7 mouse cellular contexts compared by ENCODE assay signal in the genomic region with DNA sequence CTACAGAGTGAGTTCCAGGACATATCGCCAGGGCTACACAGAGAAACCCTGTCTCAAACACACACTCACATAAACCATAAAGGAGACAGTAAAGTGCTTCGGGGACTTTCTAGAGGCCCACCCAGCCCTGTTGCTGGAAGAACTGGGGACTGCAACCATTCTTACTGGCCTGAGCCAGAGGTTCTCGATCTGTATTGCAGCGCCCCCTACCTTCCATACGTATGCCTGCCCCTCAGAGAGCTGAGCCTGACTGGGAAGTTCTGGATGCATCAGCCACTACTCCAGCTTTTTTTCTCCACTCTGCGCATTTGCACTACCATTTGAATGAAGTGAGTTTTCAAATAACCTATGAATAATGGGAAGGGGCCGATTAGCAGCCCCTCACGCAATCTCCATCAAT. TPM values are rescaled to one million over a fixed set of nuclear protein-coding genes. Genes with fewer than 3 reads are reported as not detected.
DNase-seq lines count a peak whose midpoint lies in the region; ATAC-seq and TF ChIP-seq lines count a peak whose summit lies in the region.

No protein-coding gene starts in this region.

- peak; percentile 73 for TF ChIP-seq CTCF in kidney, adult 2 months (conservative IDR thresholded peaks at IDR 0.05; ENCODE audit: insufficient read depth, insufficient read length, low read depth, low read length)
- TF ChIP-seq CTCF in G1E (IDR thresholded peaks at IDR 0.05; ENCODE audit: low read depth, low read length) = peak; percentile 45

- H3K36me3 ChIP-seq in kidney, adult 2 months (ENCODE audit: control insufficient read depth, insufficient read depth, low read length) = no peaks in the 10 kb centered on the region
- H3K36me3 ChIP-seq in kidney, embryonic 16.5 days (ENCODE audit: insufficient read depth, low read length) = no peaks in the 10 kb centered on the region
- no peaks in the 10 kb centered on the region for H3K36me3 ChIP-seq in G1E (replicated peaks)
- no peaks in the 10 kb centered on the region for H3K36me3 ChIP-seq in neural tube, embryonic 15.5 days

- H3K4me1 ChIP-seq in kidney, adult 2 months (ENCODE audit: control insufficient read depth, insufficient read depth, low read length) = 0 out of 2 replicates have a peak, but pooled peaks cover 4% of the 10 kb centered on the region
- no peaks in the 10 kb centered on the region for H3K4me1 ChIP-seq in kidney, embryonic 16.5 days (ENCODE audit: insufficient read depth, low read length)
- H3K4me1 ChIP-seq in G1E (ENCODE audit: insufficient read depth, low read depth, low read length) = no peaks in the 10 kb centered on the region
- no peaks in the 10 kb centered on the region for H3K4me1 ChIP-seq in neural tube, embryonic 15.5 days

- DNase-seq in kidney, adult 2 months = peak; percentile 57
- peak; percentile 38 for DNase-seq in G1E (ENCODE audit: low spot score)
- no peak for DNase-seq in neural tube, embryonic 10.5 days (ENCODE audit: extremely low spot score, low spot score)

- no peak overlapping the region for H3K4me3 ChIP-seq in kidney, adult 2 months (ENCODE audit: insufficient read depth, low read depth, low read length)
- no peak overlapping the region for H3K4me3 ChIP-seq in kidney, embryonic 16.5 days (ENCODE audit: low read length)
- no peak overlapping the region for H3K4me3 ChIP-seq in G1E (ENCODE audit: low read depth, low read length)
- H3K4me3 ChIP-seq in neural tube, embryonic 15.5 days (replicated peaks) = no peak overlapping the region

- no peaks in the 10 kb centered on the region for H3K27me3 ChIP-seq in kidney, adult 2 months (replicated peaks; ENCODE audit: control insufficient read depth, insufficient read depth, low read length)
- H3K27me3 ChIP-seq in kidney, embryonic 16.5 days (ENCODE audit: insufficient read depth, low read length) = no peaks in the 10 kb centered on the region
- peaks cover 12% of the 10 kb centered on the region; the same call in 1 of the 2 replicates for H3K27me3 ChIP-seq in G1E (ENCODE audit: insufficient read depth, low read length)
- no peaks in the 10 kb centered on the region for H3K27me3 ChIP-seq in neural tube, embryonic 15.5 days (replicated peaks)

- H3K4me2 ChIP-seq in kidney, embryonic 16.5 days (replicated peaks; ENCODE audit: low read depth, low read length) = no peak overlapping the region
- H3K4me2 ChIP-seq in neural tube, embryonic 15.5 days = no peak overlapping the region

- WGBS in kidney, adult 2 months = 68% methylated on average over 8 of the region's 8 CpGs
- WGBS in kidney, embryonic 16.5 days = 58% methylated on average over 8 of the region's 8 CpGs
- 59% methylated on average over 8 of the region's 8 CpGs for WGBS in neural tube, embryonic 15.5 days

- H3K27ac ChIP-seq in kidney, adult 2 months (ENCODE audit: insufficient read depth, low read depth, low read length) = no peak overlapping the region
- H3K27ac ChIP-seq in kidney, embryonic 16.5 days (ENCODE audit: low read length) = no peak overlapping the region
- no peak overlapping the region for H3K27ac ChIP-seq in neural tube, embryonic 15.5 days (replicated peaks)

- ATAC-seq in kidney, embryonic 16.5 days (ENCODE audit: low FRiP score, low TSS enrichment) = no peak
- ATAC-seq in G1E (ENCODE audit: extremely low read depth, insufficient number of reproducible peaks, low FRiP score, poor library complexity, severe bottlenecking) = no peak
- peak; percentile 86; the same call in 1 of the 2 replicates for ATAC-seq in common myeloid progenitor, adult 5-6 weeks (replicated peaks; ENCODE audit: low read depth, poor library complexity, severe bottlenecking)
- ATAC-seq in megakaryocyte-erythroid progenitor cell, adult 5-6 weeks (replicated peaks; ENCODE audit: low FRiP score, low TSS enrichment, poor library complexity, severe bottlenecking) = peak; percentile 74
- no peak for ATAC-seq in neural tube, embryonic 15.5 days (ENCODE audit: low FRiP score)

- H3K9ac ChIP-seq in kidney, embryonic 16.5 days (replicated peaks; ENCODE audit: low read length) = no peak overlapping the region
- H3K9ac ChIP-seq in neural tube, embryonic 15.5 days (replicated peaks) = no peak overlapping the region

- no peaks in the 10 kb centered on the region for H3K9me3 ChIP-seq in kidney, embryonic 16.5 days (ENCODE audit: low read length)
- no peaks in the 10 kb centered on the region for H3K9me3 ChIP-seq in G1E (replicated peaks)
- H3K9me3 ChIP-seq in neural tube, embryonic 15.5 days (replicated peaks) = no peaks in the 10 kb centered on the region

- TF ChIP-seq POLR2A in kidney, adult 2 months (IDR thresholded peaks at IDR 0.05; ENCODE audit: low read depth, low read length) = no peak

RNA-seq across cellular contexts. Expression of a gene that starts 13.2 kb away (rescaled TPM):
- polyA plus RNA-seq in kidney, adult 2 months (2012; rRNA removed) = 0.53 and 0.55 TPM in 2 replicates
- 3.4 and 9.0 TPM in 2 replicates for polyA plus RNA-seq in kidney, embryonic 16.5 days (2015; fragmentation: Nextera tagmentation; extraction: Ambion mirVana)
- 568 and 661 TPM in 2 replicates for total RNA-seq in G1E (2014; fragmentation: Nextera tagmentation)
- 112 and 114 TPM in 2 replicates for total RNA-seq in G1E (2017)
- polyA plus RNA-seq in G1E (2012) = 2,501 and 3,141 TPM in 2 replicates
- total RNA-seq in common myeloid progenitor, adult 5-6 weeks (2017) = 18.9 and 25.7 TPM in 2 replicates
- total RNA-seq in megakaryocyte-erythroid progenitor cell, adult 5-6 weeks (2014; fragmentation: Nextera tagmentation) = 2.5 and 12.0 TPM in 2 replicates
- 8.7 and 10.9 TPM in 2 replicates for total RNA-seq in megakaryocyte-erythroid progenitor cell, adult 5-6 weeks (2017)
- 2.2 and 3.1 TPM in 2 replicates for polyA plus RNA-seq in neural tube, embryonic 15.5 days (2015; fragmentation: Nextera tagmentation; extraction: Ambion mirVana)

RNA-seq across cellular contexts. Expression of a gene that starts 17.5 kb away (rescaled TPM):
- polyA plus RNA-seq in kidney, adult 2 months (2012; rRNA removed) = 31.3 and 45.3 TPM in 2 replicates
- 2.1 and 4.3 TPM in 2 replicates for polyA plus RNA-seq in kidney, embryonic 16.5 days (2015; fragmentation: Nextera tagmentation; extraction: Ambion mirVana)
- not detected in 2 replicates for total RNA-seq in G1E (2014; fragmentation: Nextera tagmentation)
- not detected in 2 replicates for total RNA-seq in G1E (2017)
- polyA plus RNA-seq in G1E (2012) = not detected in 2 replicates
- total RNA-seq in common myeloid progenitor, adult 5-6 weeks (2017) = not detected in 2 replicates
- total RNA-seq in megakaryocyte-erythroid progenitor cell, adult 5-6 weeks (2014; fragmentation: Nextera tagmentation) = not detected in 2 replicates
- not detected in 2 replicates for total RNA-seq in megakaryocyte-erythroid progenitor cell, adult 5-6 weeks (2017)
- 0.87 and 10.7 TPM in 2 replicates for polyA plus RNA-seq in neural tube, embryonic 15.5 days (2015; fragmentation: Nextera tagmentation; extraction: Ambion mirVana)

RNA-seq across cellular contexts. Expression of a gene that starts 22.3 kb away (rescaled TPM):
- polyA plus RNA-seq in kidney, adult 2 months (2012; rRNA removed) = 910 and 990 TPM in 2 replicates
- polyA plus RNA-seq in kidney, embryonic 16.5 days (2015; fragmentation: Nextera tagmentation; extraction: Ambion mirVana) = 49.4 and 56.5 TPM in 2 replicates
- 16.6 and 37.5 TPM in 2 replicates for total RNA-seq in G1E (2014; fragmentation: Nextera tagmentation)
- total RNA-seq in G1E (2017) = 13.1 and 18.4 TPM in 2 replicates
- 21.0 and 24.2 TPM in 2 replicates for polyA plus RNA-seq in G1E (2012)
- 8.4 and 9.5 TPM in 2 replicates for total RNA-seq in common myeloid progenitor, adult 5-6 weeks (2017)
- total RNA-seq in megakaryocyte-erythroid progenitor cell, adult 5-6 weeks (2014; fragmentation: Nextera tagmentation) = 12.7 and 14.9 TPM in 2 replicates
- total RNA-seq in megakaryocyte-erythroid progenitor cell, adult 5-6 weeks (2017) = 6.2 and 10.2 TPM in 2 replicates
- polyA plus RNA-seq in neural tube, embryonic 15.5 days (2015; fragmentation: Nextera tagmentation; extraction: Ambion mirVana) = 9.4 and 18.9 TPM in 2 replicates

RNA-seq across cellular contexts. Expression of a gene that starts 28.2 kb away (rescaled TPM):
- 14.5 and 17.0 TPM in 2 replicates for polyA plus RNA-seq in kidney, adult 2 months (2012; rRNA removed)
- polyA plus RNA-seq in kidney, embryonic 16.5 days (2015; fragmentation: Nextera tagmentation; extraction: Ambion mirVana) = 32.5 and 38.7 TPM in 2 replicates
- total RNA-seq in G1E (2014; fragmentation: Nextera tagmentation) (2.1 TPM in 1 of 2 replicates, not detected in the other), G1E (2017) (0.66 and 0.81 TPM in 2 replicates)
- 1.3 and 2.6 TPM in 2 replicates for polyA plus RNA-seq in G1E (2012)
- total RNA-seq in common myeloid progenitor, adult 5-6 weeks (2017) = not detected in 2 replicates
- total RNA-seq in megakaryocyte-erythroid progenitor cell, adult 5-6 weeks (2014; fragmentation: Nextera tagmentation) = 1.6 and 2.9 TPM in 2 replicates
- total RNA-seq in megakaryocyte-erythroid progenitor cell, adult 5-6 weeks (2017) = not detected in 2 replicates
- 459 and 611 TPM in 2 replicates for polyA plus RNA-seq in neural tube, embryonic 15.5 days (2015; fragmentation: Nextera tagmentation; extraction: Ambion mirVana)

RNA-seq across cellular contexts. Expression of a gene that starts 34.6 kb away (rescaled TPM):
- polyA plus RNA-seq in kidney, adult 2 months (2012; rRNA removed) = 69.0 and 80.5 TPM in 2 replicates
- polyA plus RNA-seq in kidney, embryonic 16.5 days (2015; fragmentation: Nextera tagmentation; extraction: Ambion mirVana) = 44.0 and 46.9 TPM in 2 replicates
- total RNA-seq in G1E (2014; fragmentation: Nextera tagmentation) (18.4 and 24.2 TPM in 2 replicates), G1E (2017) (3.5 and 4.1 TPM in 2 replicates)
- polyA plus RNA-seq in G1E (2012) = 55.0 and 67.6 TPM in 2 replicates
- total RNA-seq in common myeloid progenitor, adult 5-6 weeks (2017) = 4.8 and 5.6 TPM in 2 replicates
- total RNA-seq in megakaryocyte-erythroid progenitor cell, adult 5-6 weeks (2014; fragmentation: Nextera tagmentation) = 43.1 and 47.2 TPM in 2 replicates
- 4.8 and 9.5 TPM in 2 replicates for total RNA-seq in megakaryocyte-erythroid progenitor cell, adult 5-6 weeks (2017)
- polyA plus RNA-seq in neural tube, embryonic 15.5 days (2015; fragmentation: Nextera tagmentation; extraction: Ambion mirVana) = 123 and 136 TPM in 2 replicates

Comparison
In these comparisons a context has a peak if more than half of its experiments do, and no peak if none do; other contexts are left out.
1. RNA of a gene that starts 22.3 kb away (polyA plus RNA-seq): 910 to 990 TPM in kidney, adult 2 months; 49.4 to 56.5 TPM in kidney, embryonic 16.5 days, 21.0 to 24.2 TPM in G1E and 9.4 to 18.9 TPM in neural tube, embryonic 15.5 days; every median in the first group is over 10 times any median in the second.
2. ATAC-seq: peak in common myeloid progenitor, adult 5-6 weeks (single experiment) and megakaryocyte-erythroid progenitor cell, adult 5-6 weeks (single experiment); none in kidney, embryonic 16.5 days (single experiment), G1E (single experiment) and neural tube, embryonic 15.5 days (single experiment).
3. RNA of a gene that starts 13.2 kb away (polyA plus RNA-seq): 2,501 to 3,141 TPM in G1E; 3.4 to 9.0 TPM in kidney, embryonic 16.5 days, 2.2 to 3.1 TPM in neural tube, embryonic 15.5 days and 0.53 to 0.55 TPM in kidney, adult 2 months; every median in the first group is over 100 times any median in the second.